ENCODE assay signal across 8 mouse cellular contexts in the genomic region with DNA sequence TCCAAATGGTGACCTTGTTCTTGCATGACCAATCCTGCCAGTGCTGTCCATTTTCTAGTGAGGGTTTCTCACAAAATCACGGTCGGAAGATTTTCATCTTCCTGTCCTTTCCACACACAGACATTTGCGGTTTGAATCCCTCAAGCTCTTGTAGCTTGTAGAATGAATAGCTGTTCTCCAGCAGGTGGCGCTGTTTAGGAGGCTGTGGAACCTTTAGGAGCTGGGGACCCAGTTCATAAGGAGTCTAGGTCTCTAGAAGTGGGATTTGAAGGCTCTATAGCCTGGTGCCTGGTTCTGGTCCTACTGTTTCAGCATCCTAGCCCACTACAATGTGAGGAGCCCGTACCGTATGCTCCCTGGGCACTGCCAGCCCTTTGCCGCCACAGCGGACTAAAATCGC.
DNase-seq lines count a peak whose midpoint lies in the region; ATAC-seq and TF ChIP-seq lines count a peak whose summit lies in the region.

No protein-coding gene starts in this region.

- no peaks in the 10 kb centered on the region for H3K4me1 ChIP-seq in spleen, adult 2 months (ENCODE audit: control insufficient read depth, insufficient read depth, insufficient read length)
- peaks cover 10% of the 10 kb centered on the region for H3K4me1 ChIP-seq in embryonic facial prominence, embryonic 10.5 days
- H3K4me1 ChIP-seq in kidney, postnatal 0 days (replicated peaks; ENCODE audit: insufficient read depth, low read length) = no peaks in the 10 kb centered on the region

- no peak overlapping the region for H3K9ac ChIP-seq in kidney, postnatal 0 days (ENCODE audit: low read depth, low read length)

- H3K4me2 ChIP-seq in kidney, postnatal 0 days (ENCODE audit: low read length) = no peak overlapping the region

- no peaks in the 10 kb centered on the region for H3K9me3 ChIP-seq in embryonic facial prominence, embryonic 10.5 days
- no peaks in the 10 kb centered on the region for H3K9me3 ChIP-seq in kidney, postnatal 0 days (replicated peaks; ENCODE audit: low read length)

- DNase-seq in cerebellum, postnatal 10 days = peak; percentile 87 to 90
- no peak for DNase-seq in cerebellum, adult 9-10 months
- DNase-seq in spleen, adult 2 months (ENCODE audit: low read depth in 1 of 2, low spot score in 2 of 2) = peak; percentile 33 to 36
- no peak for DNase-seq in spleen, adult 12 weeks (ENCODE audit: low spot score)
- DNase-seq in embryonic facial prominence, embryonic 10.5 days (ENCODE audit: low spot score) = peak; percentile 78
- DNase-seq in kidney, postnatal 0 days (ENCODE audit: low spot score) = peak; percentile 88
- DNase-seq in lung, postnatal 36 days = peak; percentile 27
- DNase-seq in testis, postnatal 14 days (ENCODE audit: low spot score) = peak; percentile 49

- H3K27me3 ChIP-seq in spleen, adult 2 months (ENCODE audit: control insufficient read depth, insufficient read depth, low read length) = no peaks in the 10 kb centered on the region
- H3K27me3 ChIP-seq in embryonic facial prominence, embryonic 10.5 days (replicated peaks; ENCODE audit: low read depth, poor library complexity, severe bottlenecking) = peaks cover 18% of the 10 kb centered on the region
- no peaks in the 10 kb centered on the region for H3K27me3 ChIP-seq in kidney, postnatal 0 days (ENCODE audit: insufficient read depth, low read length)

- 53% methylated on average over 9 of the region's 9 CpGs for WGBS in spleen, adult 2 months
- WGBS in embryonic facial prominence, embryonic 10.5 days = 62% methylated on average over 9 of the region's 9 CpGs
- WGBS in kidney, postnatal 0 days = 60% methylated on average over 9 of the region's 9 CpGs

- H3K36me3 ChIP-seq in spleen, adult 2 months (ENCODE audit: control insufficient read depth, insufficient read depth, low read length) = no peaks in the 10 kb centered on the region
- H3K36me3 ChIP-seq in embryonic facial prominence, embryonic 10.5 days (replicated peaks) = no peaks in the 10 kb centered on the region
- no peaks in the 10 kb centered on the region for H3K36me3 ChIP-seq in kidney, postnatal 0 days (ENCODE audit: insufficient read depth, low read length)

- no peak for ATAC-seq in kidney, postnatal 0 days (replicated peaks; ENCODE audit: low FRiP score, low read depth)

- TF ChIP-seq POLR2A in spleen, adult 2 months (IDR thresholded peaks at IDR 0.05; ENCODE audit: low read depth, low read length) = no peak

- TF ChIP-seq CTCF in spleen, adult 2 months (IDR thresholded peaks at IDR 0.05; ENCODE audit: extremely low read depth, insufficient read depth, insufficient read length, insufficient replicate concordance) = peak; percentile 60; the same call in 1 of the 2 replicates
- TF ChIP-seq CTCF in kidney, postnatal 0 days (IDR thresholded peaks at IDR 0.05; ENCODE audit: low read depth) = peak; percentile 87

- no peak overlapping the region for H3K27ac ChIP-seq in spleen, adult 2 months (ENCODE audit: insufficient read depth, low read length)
- H3K27ac ChIP-seq in embryonic facial prominence, embryonic 10.5 days (replicated peaks) = no peak overlapping the region
- H3K27ac ChIP-seq in kidney, postnatal 0 days = no peak overlapping the region

- H3K4me3 ChIP-seq in spleen, adult 2 months (ENCODE audit: extremely low read depth, insufficient read depth, insufficient read length) = no peak overlapping the region
- H3K4me3 ChIP-seq in embryonic facial prominence, embryonic 10.5 days = no peak overlapping the region
- H3K4me3 ChIP-seq in kidney, postnatal 0 days (replicated peaks; ENCODE audit: low read depth, low read length) = no peak overlapping the region

Comparison
In these comparisons a context has a peak if more than half of its experiments do, and no peak if none do; other contexts are left out.
1. DNase-seq: peak in cerebellum, postnatal 10 days (2 of 2), spleen, adult 2 months (2 of 2), embryonic facial prominence, embryonic 10.5 days (single experiment), kidney, postnatal 0 days (single experiment), lung, postnatal 36 days (single experiment) and testis, postnatal 14 days (single experiment); none in cerebellum, adult 9-10 months (single experiment) and spleen, adult 12 weeks (single experiment).